Mouse (Mus musculus): ENCODE measurements around the gene Top1.

The Top1 gene

GRCm38 (mm10) chr2:160740521-160741156 is 95.0 kb downstream of the Top1 start:
- DNase-seq (ENCODE audit: low read depth in 2 of 2, low spot score in 2 of 2), result peak in 1 of 2 experiments; percentile 58

- DNase-seq (ENCODE audit: low read depth in 2 of 2, low spot score in 2 of 2), result no peak
Measured at GRCm38 (mm10) chr2:160741580-160741979, 95.9 kb downstream of the Top1 start.

GRCm38 (mm10) chr2:160742161-160742609 is 96.5 kb downstream of the Top1 start:
- no peak for DNase-seq (ENCODE audit: low read depth in 2 of 2, low spot score in 2 of 2)

GRCm38 (mm10) chr2:160744040-160744822 is 98.5 kb downstream of the Top1 start:
- DNase-seq (ENCODE audit: low read depth in 2 of 2, low spot score in 2 of 2), result peak in 1 of 2 experiments; percentile 56

GRCm38 (mm10) chr2:160744823-160745210 is 99.1 kb downstream of the Top1 start:
- no peak for DNase-seq (ENCODE audit: low read depth in 2 of 2, low spot score in 2 of 2)

GRCm38 (mm10) chr2:160745497-160745896 is 99.8 kb downstream of the Top1 start:
- DNase-seq (ENCODE audit: low read depth in 2 of 2, low spot score in 2 of 2), result no peak

GRCm38 (mm10) chr2:160746637-160747036 is 100.9 kb downstream of the Top1 start:
- DNase-seq (ENCODE audit: low read depth in 2 of 2, low spot score in 2 of 2), result no peak

- DNase-seq (ENCODE audit: low read depth in 2 of 2, low spot score in 2 of 2), result no peak
Measured at GRCm38 (mm10) chr2:160747075-160747474, 101.4 kb downstream of the Top1 start.

- DNase-seq (ENCODE audit: low read depth in 2 of 2, low spot score in 2 of 2), result peak; percentile 54 to 69
Measured at GRCm38 (mm10) chr2:160756583-160757203, 111.0 kb downstream of the Top1 start.

- peak in 1 of 2 experiments; percentile 40 for DNase-seq (ENCODE audit: low read depth in 2 of 2, low spot score in 2 of 2)
Measured at GRCm38 (mm10) chr2:160760433-160761184, 114.9 kb downstream of the Top1 start.

- no peak for DNase-seq (ENCODE audit: low read depth in 2 of 2, low spot score in 2 of 2)
Measured at GRCm38 (mm10) chr2:160763816-160764215, 118.1 kb downstream of the Top1 start.

GRCm38 (mm10) chr2:160764386-160764785 is 118.7 kb downstream of the Top1 start:
- no peak for DNase-seq (ENCODE audit: low read depth in 2 of 2, low spot score in 2 of 2)

GRCm38 (mm10) chr2:160765096-160765495 is 119.4 kb downstream of the Top1 start:
- DNase-seq (ENCODE audit: low read depth in 2 of 2, low spot score in 2 of 2), result no peak

- no peak for DNase-seq (ENCODE audit: low read depth in 2 of 2, low spot score in 2 of 2)
Measured at GRCm38 (mm10) chr2:160766371-160766771, 120.7 kb downstream of the Top1 start.

- DNase-seq (ENCODE audit: low read depth in 2 of 2, low spot score in 2 of 2), result no peak
Measured at GRCm38 (mm10) chr2:160767201-160767600, 121.5 kb downstream of the Top1 start.

- no peak for DNase-seq (ENCODE audit: low read depth in 2 of 2, low spot score in 2 of 2)
Measured at GRCm38 (mm10) chr2:160768097-160768695, 122.5 kb downstream of the Top1 start.

- no peak for DNase-seq (ENCODE audit: low read depth in 2 of 2, low spot score in 2 of 2)
Measured at GRCm38 (mm10) chr2:160768997-160769396, 123.3 kb downstream of the Top1 start.

GRCm38 (mm10) chr2:160770409-160770808 is 124.7 kb downstream of the Top1 start:
- DNase-seq (ENCODE audit: low read depth in 2 of 2, low spot score in 2 of 2), result no peak

- DNase-seq (ENCODE audit: low read depth in 2 of 2, low spot score in 2 of 2), result no peak
Measured at GRCm38 (mm10) chr2:160770871-160771270, 125.2 kb downstream of the Top1 start.

- DNase-seq (ENCODE audit: low read depth in 2 of 2, low spot score in 2 of 2), result no peak
Measured at GRCm38 (mm10) chr2:160771325-160772276, 125.9 kb downstream of the Top1 start.

All from CD8-positive naive resting alpha-beta T cell, adult 2 months (primary cell).